Mouse (Mus musculus): ENCODE results near the gene Lgi4. TPM values are rescaled to one million over a fixed set of nuclear protein-coding genes. Genes with fewer than 3 reads are reported as not detected.

Gene Lgi4
- polyA plus RNA-seq, 1 experiment from 2014 or later: 0.34 TPM

DNA sequence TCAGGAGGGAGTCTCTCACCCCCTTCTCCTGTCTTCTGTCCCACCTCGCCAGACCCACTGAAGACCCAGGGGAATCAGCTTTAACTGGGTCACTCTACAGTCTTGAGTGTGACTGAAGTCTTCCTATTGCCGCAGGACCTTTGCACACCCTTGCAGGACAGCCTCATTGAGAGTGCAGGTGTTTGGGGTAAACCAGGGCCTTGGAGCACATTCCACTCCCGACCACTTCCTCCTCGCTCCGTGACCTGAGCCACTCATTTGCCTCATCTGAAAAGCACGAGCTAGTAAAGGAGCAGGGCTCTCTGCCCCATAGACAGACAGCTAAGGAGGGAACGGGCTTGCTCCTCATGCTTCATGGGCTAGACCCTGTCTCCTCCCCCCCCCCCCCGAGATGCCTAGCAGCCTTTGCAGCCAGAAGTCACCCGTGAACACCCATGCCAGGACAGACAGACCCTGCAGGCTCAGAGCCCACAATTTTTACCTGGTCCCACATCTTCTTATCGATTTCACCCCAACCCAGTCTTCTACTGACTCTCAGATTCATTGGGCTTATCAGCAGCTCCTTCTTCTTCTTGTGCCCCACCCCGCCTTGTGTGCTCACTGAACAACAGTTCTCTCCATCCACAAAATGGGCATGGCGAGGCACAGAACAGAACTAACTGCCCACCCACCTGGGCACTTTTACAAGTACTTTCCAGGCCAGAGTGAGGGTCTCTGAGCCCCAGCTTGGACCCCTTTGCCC is 18.7 kb upstream of the Lgi4 start:
- Histone ChIP-seq H3K9ac (no peak overlapping the region), H3K4me1 (peaks cover 18% of the 10 kb centered on the region), H3K4me3 (replicated peaks) (no peak overlapping the region), H3K27ac (no peak overlapping the region), H3K9me3 (replicated peaks) (no peaks in the 10 kb centered on the region), H3K4me2 (peak overlapping the region; percentile 63), H3K36me3 (no peaks in the 10 kb centered on the region), H3K27me3 (peaks cover 47% of the 10 kb centered on the region)
- no peak for ATAC-seq (replicated peaks; ENCODE audit: low FRiP score)
- 81% methylated on average over 12 of the region's 12 CpGs for WGBS

DNA sequence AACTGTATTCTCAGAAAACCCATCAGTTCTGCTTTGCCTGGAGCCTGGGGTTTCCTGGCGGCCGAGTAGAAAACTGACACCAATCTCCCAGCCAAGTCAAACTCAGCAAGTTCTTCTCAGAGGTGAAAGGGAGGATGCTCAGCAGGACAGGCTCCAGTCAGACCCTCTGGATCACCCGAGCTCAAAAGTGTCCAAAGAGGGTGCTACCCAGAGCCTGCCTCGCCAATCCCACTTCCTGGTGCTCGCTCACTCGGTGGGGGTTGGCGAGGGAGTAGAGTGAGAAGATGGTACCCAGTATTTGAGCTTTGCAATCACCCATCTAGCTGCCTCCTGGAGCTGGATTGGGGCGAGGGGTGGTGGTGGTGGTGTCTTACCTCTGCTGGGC is 18.1 kb upstream of the Lgi4 start:
- no peak for ATAC-seq (replicated peaks; ENCODE audit: low FRiP score)
- peak overlapping the region; percentile 38; the same call in 1 of the 2 replicates for H3K4me3 ChIP-seq (replicated peaks)
- WGBS: 32% methylated on average over 8 of the region's 8 CpGs
- H3K4me1 ChIP-seq: peaks cover 18% of the 10 kb centered on the region
- H3K9me3 ChIP-seq (replicated peaks): no peaks in the 10 kb centered on the region
- no peaks in the 10 kb centered on the region for H3K36me3 ChIP-seq
- no peak overlapping the region for H3K27ac ChIP-seq
- peaks cover 47% of the 10 kb centered on the region for H3K27me3 ChIP-seq
- H3K9ac ChIP-seq: peak overlapping the region; percentile 35; the same call in 1 of the 2 replicates
- peak overlapping the region; percentile 63 for H3K4me2 ChIP-seq

DNA sequence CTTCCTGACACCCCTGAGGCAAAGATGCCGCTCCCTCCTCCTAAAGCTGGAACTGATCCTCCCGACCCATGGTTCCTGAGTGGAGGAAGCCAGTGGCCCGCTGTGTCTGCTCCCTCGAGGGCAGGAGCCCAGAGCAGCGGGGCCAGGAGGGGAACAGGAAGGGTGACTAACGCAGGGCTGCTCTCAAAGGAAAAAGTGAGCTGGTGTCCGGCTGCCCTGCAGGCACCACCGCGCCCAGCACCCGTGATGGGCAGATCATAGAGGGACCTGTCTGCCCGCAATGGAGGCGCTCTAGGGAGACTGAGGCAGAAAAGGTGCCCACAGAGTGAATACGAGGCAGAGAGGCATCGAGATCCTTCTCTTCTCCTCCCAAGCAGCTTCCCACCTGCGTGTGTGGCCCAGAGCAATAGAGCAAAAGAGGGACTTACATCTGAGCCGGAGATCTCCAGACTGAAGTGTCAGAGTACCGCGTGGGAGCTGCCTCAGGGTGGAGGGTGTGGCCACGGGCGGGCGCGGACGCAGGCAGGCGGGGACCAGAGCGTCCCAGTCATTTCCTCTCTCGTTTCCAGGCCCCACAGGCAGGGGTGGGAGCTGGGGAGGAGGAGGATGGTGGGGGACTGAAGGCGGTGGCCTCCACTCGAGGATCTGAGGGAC is 17.4 kb upstream of the Lgi4 start:
- under 1% methylated on average over 28 of the region's 28 CpGs for WGBS
- peak; percentile 72 for ATAC-seq (replicated peaks; ENCODE audit: low FRiP score)
- H3K4me1 ChIP-seq: peaks cover 18% of the 10 kb centered on the region
- H3K9ac ChIP-seq: peak overlapping the region; percentile 35
- H3K27me3 ChIP-seq: peaks cover 51% of the 10 kb centered on the region
- 0 out of 2 replicates have a peak overlapping the region, but pooled peaks have one; percentile 18 for H3K27ac ChIP-seq
- no peaks in the 10 kb centered on the region for H3K9me3 ChIP-seq (replicated peaks)
- H3K4me2 ChIP-seq: peak overlapping the region; percentile 63
- H3K4me3 ChIP-seq (replicated peaks): peak overlapping the region; percentile 38
- H3K36me3 ChIP-seq: no peaks in the 10 kb centered on the region

DNA sequence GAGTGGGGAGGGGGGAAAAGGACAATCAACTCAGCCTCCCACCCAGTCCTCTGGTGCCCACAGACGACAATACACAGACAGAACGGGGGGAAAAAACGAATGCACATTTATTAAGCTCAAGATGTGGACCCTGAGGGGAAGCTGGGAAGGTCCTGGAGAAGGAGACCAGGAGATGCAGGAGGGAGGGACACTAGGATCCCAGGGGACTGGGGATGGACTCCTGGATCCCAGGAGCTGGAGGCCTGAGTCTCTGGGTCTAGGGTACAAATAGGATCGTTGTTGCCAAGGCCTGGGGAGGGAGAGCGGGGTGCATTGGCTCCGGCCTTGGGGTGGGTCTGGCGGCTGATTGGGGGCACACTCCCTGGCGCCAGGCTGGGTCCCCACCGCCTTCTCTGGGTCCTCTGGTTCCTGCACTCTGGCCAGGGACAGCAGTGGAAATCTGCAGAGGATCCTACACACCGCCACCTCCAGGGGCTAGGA is 16.7 kb upstream of the Lgi4 start, which contains the start of gene Fxyd5:
Gene Fxyd5 (minus strand): TSS at position 51 of the 480 bp plus-strand sequence.
- Histone ChIP-seq H3K4me2 (peak within 1 kb of the TSS; percentile 63), H3K9ac (peak within 1 kb of the TSS; percentile 35), H3K4me3 (replicated peaks) (peak within 1 kb of the TSS; percentile 38), H3K27me3 (peaks cover 51% of the 10 kb centered on the region), H3K9me3 (replicated peaks) (no peaks in the 10 kb centered on the region), H3K4me1 (peaks cover 18% of the 10 kb centered on the region), H3K27ac (0 out of 2 replicates have a peak within 1 kb of the TSS, but pooled peaks have one; percentile 18), H3K36me3 (no peaks in the 10 kb centered on the region)
- 40% methylated on average over 10 of the region's 10 CpGs for WGBS
- no peak for ATAC-seq (replicated peaks; ENCODE audit: low FRiP score)

DNA sequence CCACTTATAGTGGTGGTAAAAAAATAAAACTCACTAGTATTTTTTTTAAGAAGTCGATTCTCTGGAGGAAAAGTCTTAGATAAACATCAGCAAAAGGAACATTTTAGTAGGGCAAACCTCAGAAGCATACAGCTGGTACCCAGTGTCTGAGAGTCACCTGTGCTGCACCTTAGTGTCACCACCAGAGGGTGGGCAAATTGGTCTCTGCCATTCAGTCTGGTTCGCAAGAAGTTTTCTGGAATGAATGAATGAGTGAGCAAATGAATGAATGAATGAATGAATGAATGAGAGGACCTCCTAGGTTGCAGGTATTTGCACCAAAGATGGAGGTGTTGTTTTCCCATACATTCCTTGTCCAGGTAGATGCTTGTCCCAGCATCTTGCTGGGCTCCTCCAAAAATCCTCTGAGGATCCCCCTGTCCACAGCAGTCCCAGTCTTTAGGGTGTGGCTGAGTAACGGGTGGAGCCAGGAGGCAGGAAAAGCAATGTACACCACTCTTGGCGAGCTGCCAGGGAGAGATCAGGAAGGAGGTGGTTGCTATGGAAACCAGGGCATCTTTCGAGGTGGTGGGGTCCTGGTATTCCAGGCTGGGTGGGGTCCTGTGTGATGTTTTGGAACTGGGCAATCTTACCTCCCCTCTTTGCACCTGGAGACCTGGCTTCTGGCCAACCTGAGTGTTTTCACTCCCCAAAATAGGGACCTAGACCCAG is 9.9 kb upstream of the Lgi4 start:
- Histone ChIP-seq H3K4me3 (replicated peaks) (no peak overlapping the region), H3K36me3 (no peaks in the 10 kb centered on the region), H3K27ac (no peak overlapping the region), H3K4me2 (peak overlapping the region; percentile 59), H3K4me1 (peaks cover 49% of the 10 kb centered on the region), H3K9ac (no peak overlapping the region), H3K9me3 (replicated peaks) (no peaks in the 10 kb centered on the region), H3K27me3 (peaks cover 70% of the 10 kb centered on the region)
- WGBS: 17% methylated on average over 5 of the region's 5 CpGs
- ATAC-seq (replicated peaks; ENCODE audit: low FRiP score): no peak

DNA sequence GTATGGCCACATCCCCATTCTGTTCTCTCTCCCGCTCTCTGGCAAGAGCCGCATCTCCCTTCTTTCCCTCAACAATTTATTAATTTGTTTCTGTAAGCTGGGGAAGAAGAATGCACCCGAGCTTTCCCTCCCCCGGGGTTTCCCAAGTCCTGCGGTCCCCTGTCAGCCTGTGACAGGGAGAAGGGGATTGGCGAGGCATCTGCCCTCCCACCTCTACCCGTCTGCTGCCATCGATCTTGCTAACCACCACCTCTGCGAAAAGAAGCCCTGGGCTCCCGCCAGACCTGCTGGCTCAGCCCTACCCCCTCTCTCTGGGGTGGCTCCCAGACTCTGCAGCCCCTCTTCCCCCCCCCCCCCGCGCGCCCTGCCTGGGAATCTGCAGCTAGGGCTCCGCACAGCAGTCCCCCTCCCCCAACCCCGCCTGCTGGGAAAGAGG is 9.3 kb upstream of the Lgi4 start:
- peaks cover 66% of the 10 kb centered on the region for H3K27me3 ChIP-seq
- WGBS: under 1% methylated on average over 10 of the region's 15 CpGs
- no peak for ATAC-seq (replicated peaks; ENCODE audit: low FRiP score)
- H3K36me3 ChIP-seq: no peaks in the 10 kb centered on the region
- H3K9ac ChIP-seq: no peak overlapping the region
- no peaks in the 10 kb centered on the region for H3K9me3 ChIP-seq (replicated peaks)
- H3K4me1 ChIP-seq: peaks cover 55% of the 10 kb centered on the region
- peak overlapping the region; percentile 32 for H3K4me3 ChIP-seq (replicated peaks)
- H3K4me2 ChIP-seq: peak overlapping the region; percentile 59
- no peak overlapping the region for H3K27ac ChIP-seq

DNA sequence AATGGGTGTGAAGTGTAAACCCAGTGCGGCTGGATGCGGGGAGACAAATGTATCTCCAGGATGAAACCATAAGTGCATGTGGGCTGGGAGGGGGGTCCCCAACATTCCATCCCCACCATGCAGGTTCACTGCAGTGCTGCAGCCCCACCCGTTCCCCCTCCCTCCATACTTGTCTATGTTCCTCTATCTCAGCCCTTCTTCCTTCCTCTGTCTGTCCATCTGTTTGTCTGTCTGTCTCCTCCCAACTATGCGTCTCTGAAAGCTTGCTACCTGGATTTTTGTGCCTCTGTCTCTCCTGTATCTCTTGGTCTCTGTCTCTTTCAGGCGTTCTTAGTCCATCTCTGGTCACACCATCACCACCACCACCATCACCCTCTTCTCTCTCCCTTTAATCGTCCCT is 8.7 kb upstream of the Lgi4 start:
- WGBS: 5% methylated on average over 6 of the region's 6 CpGs
- H3K9ac ChIP-seq: no peak overlapping the region
- no peaks in the 10 kb centered on the region for H3K9me3 ChIP-seq (replicated peaks)
- H3K27me3 ChIP-seq: peaks cover 64% of the 10 kb centered on the region
- no peak for ATAC-seq (replicated peaks; ENCODE audit: low FRiP score)
- no peaks in the 10 kb centered on the region for H3K36me3 ChIP-seq
- H3K4me1 ChIP-seq: peaks cover 61% of the 10 kb centered on the region
- H3K27ac ChIP-seq: no peak overlapping the region
- H3K4me2 ChIP-seq: peak overlapping the region; percentile 59
- peak overlapping the region; percentile 32; the same call in 1 of the 2 replicates for H3K4me3 ChIP-seq (replicated peaks)

DNA sequence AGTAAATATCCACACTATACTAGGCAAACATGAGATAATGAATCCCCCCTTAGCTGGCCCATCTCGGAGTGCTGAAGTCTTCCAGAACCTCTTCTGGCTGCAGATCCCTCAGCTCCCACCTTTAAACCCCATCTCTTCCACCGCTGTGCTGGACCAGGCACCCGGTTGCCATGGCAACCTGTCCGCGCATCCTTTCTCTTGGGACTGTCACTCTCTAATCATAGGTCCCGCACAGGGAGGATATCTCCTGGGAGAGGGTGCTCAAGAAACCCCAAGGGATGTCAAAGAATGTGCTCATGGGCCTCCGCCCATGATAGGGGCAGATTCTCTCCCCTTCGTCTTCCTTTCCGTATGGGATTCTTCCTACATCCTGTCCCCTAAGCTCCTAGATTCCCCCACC is 8.2 kb upstream of the Lgi4 start:
- 3% methylated on average over 9 of the region's 9 CpGs for WGBS
- H3K4me2 ChIP-seq: peak overlapping the region; percentile 59
- H3K27ac ChIP-seq: no peak overlapping the region
- peaks cover 64% of the 10 kb centered on the region for H3K27me3 ChIP-seq
- ATAC-seq (replicated peaks; ENCODE audit: low FRiP score): no peak
- H3K4me1 ChIP-seq: peaks cover 64% of the 10 kb centered on the region
- no peaks in the 10 kb centered on the region for H3K9me3 ChIP-seq (replicated peaks)
- H3K4me3 ChIP-seq (replicated peaks): peak overlapping the region; percentile 32
- H3K9ac ChIP-seq: no peak overlapping the region
- no peaks in the 10 kb centered on the region for H3K36me3 ChIP-seq

DNA sequence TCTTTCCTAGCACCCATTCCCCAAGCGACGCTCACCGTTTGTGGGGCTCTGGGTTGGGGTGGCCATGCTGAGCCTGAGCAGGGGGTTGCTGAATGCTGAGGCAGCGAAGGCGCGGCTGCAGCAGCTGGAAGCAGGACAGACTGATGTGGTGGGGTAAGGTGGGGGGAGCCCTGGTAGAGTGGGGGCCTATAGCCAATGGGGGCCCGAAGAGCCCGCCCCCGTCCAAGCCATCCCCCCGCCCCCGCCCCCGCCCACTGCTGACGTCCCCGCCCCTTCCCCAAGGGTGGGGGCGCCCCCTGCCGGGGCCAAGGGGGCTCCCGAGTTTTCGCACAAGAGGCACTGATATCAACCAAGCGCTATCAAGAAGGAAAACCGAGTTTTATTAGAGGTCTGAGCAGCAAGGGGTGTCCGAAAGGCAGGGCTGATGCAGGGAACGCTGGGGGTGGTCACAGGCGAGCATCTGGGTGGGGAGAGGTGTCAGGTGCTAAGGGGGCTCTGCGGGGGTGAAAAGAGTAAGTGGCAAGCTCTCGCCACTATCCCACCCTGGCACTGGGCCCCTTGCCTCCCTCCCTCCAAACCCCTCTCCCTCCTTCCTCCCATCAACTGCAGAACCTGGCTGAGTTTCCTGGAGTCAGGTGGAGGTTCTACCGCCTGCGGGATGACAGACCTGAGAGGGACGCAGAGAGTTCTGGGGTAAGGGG is 7.7 kb upstream of the Lgi4 start, which contains the start of gene Fxyd7:
Gene Fxyd7 (minus strand): TSS at position 147 of the 701 bp plus-strand sequence.
- H3K36me3 ChIP-seq: no peaks in the 10 kb centered on the region
- H3K27me3 ChIP-seq: peaks cover 62% of the 10 kb centered on the region
- no peak within 1 kb of the TSS for H3K27ac ChIP-seq
- peak within 1 kb of the TSS; percentile 32 for H3K4me3 ChIP-seq (replicated peaks)
- H3K4me1 ChIP-seq: peaks cover 69% of the 10 kb centered on the region
- no peaks in the 10 kb centered on the region for H3K9me3 ChIP-seq (replicated peaks)
- H3K4me2 ChIP-seq: peak within 1 kb of the TSS; percentile 59
- under 1% methylated on average over 28 of the region's 28 CpGs for WGBS
- H3K9ac ChIP-seq: peak within 1 kb of the TSS; percentile 29; the same call in 1 of the 2 replicates
- no peak for ATAC-seq (replicated peaks; ENCODE audit: low FRiP score)

DNA sequence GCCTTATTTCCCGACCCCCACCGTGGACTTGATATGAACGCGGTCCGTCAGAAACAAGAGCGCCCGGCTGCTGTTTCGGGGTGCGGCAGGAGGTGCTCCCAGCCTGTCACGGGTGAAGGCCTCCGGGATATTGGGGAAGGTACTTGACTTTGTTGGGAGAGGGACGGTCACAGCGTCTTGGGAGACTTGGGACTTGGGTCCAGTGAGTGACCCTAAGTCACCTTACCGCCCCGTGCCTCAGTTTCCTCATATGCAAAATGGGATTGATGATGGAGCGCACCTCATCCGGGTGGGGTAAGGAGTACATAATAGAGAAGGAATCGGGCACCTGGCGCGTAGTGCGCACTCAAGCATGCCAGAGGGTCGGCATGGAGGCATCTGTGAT is 6.9 kb upstream of the Lgi4 start:
- Histone ChIP-seq H3K27ac (no peak overlapping the region), H3K27me3 (peaks cover 60% of the 10 kb centered on the region), H3K9me3 (replicated peaks) (no peaks in the 10 kb centered on the region), H3K4me2 (peak overlapping the region; percentile 59), H3K4me3 (replicated peaks) (peak overlapping the region; percentile 32), H3K4me1 (peaks cover 70% of the 10 kb centered on the region), H3K9ac (peak overlapping the region; percentile 29; the same call in 1 of the 2 replicates), H3K36me3 (no peaks in the 10 kb centered on the region)
- no peak for ATAC-seq (replicated peaks; ENCODE audit: low FRiP score)
- 4% methylated on average over 22 of the region's 22 CpGs for WGBS

All from kidney, embryonic 15.5 days (tissue).